Mouse (Mus musculus) CH12F3 (cell line): ENCODE measurements around the gene Mmp9.

Experiments used
- in situ Hi-C: fragments of 300-500 bp; cut with MboI; formaldehyde crosslinking; loops from 2 replicates; pipeline ENCODE4 v1.14.3; 2020; ENCODE audit warnings: low sequenced_read_pairs

The Mmp9 gene

DNA sequence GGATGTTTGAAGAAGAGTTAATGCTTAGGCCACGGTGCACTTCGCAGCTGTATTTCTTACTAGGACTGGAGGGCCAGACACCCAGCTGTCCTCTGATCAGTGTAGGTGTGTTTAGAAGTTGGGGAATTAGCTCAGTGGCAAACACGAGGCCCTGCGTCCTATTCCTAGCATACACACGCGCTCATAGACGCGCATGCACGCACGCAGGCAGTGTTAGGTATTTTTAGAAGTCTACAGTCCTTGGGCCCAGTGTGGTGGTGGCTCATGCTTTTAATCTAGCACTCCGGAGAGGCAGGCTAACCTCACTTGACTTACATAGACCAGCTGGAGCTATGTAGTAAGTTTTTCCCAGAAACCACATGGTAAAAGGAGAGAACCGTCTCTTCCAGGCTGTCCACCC lies 28.4 kb upstream of the Mmp9 start:
- in situ Hi-C loops = no loop called here

DNA sequence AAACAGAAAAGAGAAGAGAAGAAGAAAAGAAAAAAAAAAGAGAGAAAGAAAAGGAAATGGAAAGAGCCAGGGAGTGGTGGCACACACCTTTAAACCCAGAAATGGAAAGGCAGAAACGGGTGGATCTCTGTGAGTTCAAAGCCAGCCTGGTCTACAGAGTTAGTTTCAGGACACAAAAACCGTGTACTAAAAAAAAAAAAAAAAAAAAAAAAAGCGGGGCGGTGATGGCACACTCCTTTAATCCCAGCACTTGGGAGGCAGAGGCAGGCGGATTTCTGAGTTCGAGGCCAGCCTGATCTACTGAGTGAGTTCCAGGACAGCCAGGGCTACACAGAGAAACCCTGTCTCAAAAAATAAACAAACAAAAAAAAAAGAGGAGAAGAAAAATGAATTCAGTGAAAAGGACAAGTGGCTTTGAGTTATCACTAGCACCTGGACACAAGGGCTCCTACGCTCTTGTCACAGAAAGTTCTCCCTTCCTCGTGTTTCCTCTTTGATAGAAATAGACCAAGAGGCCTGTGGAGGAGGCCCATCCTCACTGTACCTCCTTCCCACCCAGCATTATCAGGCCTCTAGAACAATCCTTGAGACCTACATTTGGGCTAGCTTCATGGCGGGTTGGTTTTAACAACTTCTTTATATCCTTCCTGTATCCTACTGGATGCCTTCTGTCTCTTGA lies 27.7 kb upstream of the Mmp9 start:
- in situ Hi-C loops = no loop called here

DNA sequence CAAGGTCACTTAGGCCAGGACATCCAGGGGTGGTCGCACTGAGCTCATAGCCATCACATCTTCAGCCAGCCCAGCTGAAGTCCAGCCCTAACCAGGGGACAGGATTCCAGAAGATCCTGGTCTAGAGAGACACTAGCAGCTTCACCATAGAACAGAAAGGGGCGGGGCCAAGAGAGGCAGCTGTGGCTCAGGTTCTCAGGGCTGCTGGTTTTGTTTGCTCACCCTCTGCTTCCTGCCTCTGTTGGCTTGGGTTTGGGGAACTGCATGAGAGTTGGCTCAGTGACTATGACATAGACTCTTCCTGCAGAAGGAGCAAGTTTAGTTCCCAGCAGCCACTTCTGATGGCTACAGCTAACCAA lies 27.2 kb upstream of the Mmp9 start:
- in situ Hi-C loops = no loop called here

DNA sequence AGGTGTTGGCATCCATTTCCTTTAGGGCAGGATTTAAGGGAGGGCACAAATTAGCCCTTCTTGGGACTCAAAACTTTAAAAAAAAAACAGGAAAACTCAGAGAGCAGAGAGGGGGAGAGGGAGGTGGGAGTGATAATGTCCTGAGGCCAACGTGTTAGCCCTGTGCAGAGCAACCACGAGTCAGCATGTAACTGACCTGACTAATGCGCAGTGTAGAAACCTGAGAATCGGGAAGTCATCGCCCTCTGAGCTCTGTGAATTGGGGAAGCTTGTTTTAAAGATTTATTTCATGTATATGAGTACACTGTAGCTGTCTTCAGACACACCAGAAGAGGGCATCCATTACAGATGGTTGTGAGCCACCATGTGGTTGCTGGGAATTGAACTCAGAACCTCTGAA lies 23.8 kb upstream of the Mmp9 start:
- in situ Hi-C loops = no loop called here

DNA sequence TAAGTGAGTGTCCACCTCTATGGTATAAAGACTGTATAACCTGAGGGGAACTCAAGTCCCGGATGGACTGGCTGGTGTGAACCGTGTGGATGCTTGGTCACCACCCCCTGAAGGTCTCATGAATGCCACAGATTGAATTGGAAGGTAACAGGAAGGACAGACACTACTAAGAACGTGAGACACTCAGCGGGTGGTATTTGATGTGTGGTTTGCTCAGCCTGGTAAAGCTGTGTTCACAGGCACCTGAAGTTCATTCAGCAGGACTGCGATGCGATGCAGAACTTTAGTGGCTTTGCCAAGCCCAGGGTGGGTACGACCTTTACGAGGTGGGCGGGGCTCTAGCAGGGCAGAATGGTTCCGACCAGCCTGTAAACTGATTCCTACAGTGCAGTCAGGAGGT lies 23.2 kb upstream of the Mmp9 start:
- in situ Hi-C loops = no loop called here

DNA sequence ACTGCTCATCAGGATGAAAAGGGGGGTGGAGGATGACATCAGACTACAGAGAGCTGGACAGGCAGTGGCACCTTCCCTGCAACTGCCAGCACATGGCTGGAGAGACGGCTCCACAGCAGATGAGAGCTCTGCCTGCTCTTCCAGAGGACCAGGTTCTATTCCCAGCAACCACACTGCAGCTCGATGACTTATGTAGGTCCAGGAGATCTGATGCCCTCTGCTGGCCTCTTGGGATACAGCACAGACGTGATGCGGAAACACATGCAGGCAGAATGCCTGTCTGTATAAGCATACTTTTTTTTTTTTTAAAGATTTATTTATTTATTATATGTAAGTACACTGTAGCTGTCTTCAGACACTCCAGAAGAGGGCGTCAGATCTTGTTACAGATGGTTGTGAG lies 22.3 kb upstream of the Mmp9 start:
- in situ Hi-C loops = no loop called here

DNA sequence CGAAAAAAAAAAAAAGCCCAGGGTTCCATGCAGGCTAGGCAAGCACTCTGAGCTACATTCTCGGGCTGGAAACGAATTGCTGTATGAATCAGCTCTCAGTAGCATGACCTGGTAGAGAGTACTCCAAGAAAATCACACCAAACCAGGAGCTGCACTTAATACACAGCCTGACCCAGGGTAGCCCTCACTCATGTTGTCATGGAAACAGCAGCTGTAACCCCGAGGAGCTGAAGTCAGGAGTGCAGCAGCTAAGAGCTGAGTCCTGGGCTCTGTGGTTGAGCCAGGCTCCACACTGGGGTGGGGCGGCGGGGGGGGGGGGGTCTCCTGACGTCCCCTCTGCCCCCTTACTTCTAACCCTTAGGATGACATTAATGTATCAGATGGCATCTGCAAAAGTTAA lies 18.6 kb upstream of the Mmp9 start:
- in situ Hi-C loops = no loop called here

DNA sequence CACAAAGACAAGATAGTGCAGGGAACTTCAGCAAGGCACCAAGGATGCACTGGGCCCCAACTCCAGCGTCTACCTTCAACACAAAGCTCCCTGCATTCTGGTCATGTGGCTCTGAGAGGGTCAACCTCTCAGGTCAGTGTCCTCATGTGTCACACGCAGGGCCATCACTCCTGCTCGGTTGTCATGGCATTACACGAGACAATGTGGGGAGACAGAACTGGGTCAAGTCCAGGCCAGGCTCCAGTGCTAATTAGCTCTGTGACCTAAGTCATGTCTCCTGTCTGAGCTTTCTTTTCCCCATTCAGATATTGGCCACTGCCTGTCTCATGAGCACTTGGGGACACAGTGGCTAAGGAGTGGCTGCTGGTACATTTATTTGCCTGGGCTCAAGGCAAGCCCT lies 17.3 kb upstream of the Mmp9 start:
- in situ Hi-C loops = no loop called here

DNA sequence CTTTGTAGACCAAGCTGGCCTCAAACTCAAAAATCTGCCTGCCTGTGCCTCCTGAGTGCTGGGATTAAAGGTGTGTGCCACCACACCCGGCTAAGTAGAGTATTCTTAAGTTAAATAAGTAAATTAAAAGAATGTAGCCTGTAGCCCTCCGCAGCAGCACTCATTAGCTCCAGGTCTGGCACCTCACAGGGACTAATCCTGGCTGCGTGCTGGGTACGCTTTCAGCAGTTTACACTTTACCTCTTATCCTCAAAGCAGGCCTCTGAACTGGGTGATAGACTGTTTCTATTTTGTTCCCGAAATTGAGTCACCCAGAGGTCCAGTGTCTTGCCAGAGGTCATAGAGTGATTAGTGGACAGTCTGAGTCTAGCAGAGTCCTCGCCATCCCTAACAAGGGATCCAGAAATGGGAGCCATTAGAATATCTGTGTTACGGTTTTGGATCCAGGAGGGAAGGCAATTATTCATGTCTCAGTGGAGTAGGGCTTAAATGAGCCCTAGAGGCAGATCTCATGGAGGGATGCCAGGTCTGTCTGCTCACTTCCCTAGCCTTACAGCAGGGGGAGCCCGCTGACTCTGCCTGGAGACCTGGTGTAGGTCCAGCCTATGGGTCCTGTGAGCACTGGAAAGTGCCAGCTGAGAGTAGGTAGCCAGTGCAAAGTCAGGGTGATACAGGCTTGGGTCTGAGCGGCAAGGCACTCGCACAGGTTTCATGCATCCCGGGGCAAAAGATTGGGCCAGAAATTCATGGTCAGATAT lies 16.3 kb upstream of the Mmp9 start:
- in situ Hi-C loops = no loop called here

DNA sequence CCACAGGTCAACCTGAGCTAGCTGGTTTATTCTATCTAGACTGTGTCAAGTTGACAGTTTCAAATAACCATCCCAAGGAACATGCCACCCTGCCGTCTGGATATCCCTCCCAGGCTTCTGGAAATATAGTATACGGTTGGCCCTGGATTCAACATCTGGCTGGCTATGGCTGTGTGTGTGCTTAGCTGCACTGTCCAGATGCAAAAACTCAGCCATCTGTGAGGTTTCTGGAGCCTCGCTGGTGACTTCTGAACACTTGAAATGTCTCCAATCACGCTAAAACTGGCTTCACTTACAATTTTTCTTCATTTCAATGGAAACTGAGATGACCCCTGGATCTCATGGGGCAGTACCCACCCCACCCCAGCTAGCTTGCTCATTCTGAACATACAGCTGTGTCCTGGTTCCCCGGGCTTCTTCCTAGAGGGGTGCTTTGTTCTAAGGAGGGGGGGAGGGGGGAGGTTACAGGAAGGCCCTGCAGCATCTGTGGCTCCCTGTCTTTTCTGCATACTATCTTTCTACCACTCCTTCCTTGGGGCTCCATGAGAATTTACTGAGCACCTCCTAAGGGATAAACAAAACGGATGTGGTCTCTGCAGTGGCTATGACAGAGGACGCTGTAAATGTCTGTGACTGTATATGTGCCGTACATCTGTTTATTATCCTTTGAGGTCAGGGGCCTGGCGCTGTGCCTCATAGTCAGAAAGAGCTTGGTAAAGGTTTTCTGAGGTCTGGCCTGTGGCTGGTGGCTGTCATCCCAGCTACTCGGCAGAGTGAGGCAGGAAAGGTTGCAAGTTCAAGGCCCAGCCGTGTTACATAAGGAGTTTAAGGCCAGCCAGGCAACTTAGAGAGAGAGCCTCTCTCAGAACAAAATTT lies 9.6 kb upstream of the Mmp9 start:
- in situ Hi-C loops = no loop called here

DNA sequence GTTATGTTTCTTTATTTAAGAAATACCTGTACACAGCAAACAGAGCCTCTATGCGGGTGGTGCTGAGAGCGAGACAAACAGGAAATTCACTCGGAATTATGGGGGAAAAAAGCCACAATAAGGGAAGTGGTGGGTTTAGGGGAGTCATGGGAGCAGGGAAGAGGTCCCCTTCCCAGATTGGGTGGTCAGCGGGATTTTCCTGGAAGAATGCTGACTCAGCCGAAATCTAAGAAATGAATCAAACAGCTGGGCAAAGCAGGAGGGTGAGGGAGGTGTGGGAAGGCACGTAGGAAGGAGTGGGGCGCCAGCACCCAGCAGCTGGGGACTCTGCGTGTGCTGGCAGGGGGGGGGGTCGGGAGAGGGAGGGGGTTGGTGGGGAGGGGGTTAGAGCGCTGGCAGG lies 7.0 kb upstream of the Mmp9 start:
- in situ Hi-C loops = no loop called here

DNA sequence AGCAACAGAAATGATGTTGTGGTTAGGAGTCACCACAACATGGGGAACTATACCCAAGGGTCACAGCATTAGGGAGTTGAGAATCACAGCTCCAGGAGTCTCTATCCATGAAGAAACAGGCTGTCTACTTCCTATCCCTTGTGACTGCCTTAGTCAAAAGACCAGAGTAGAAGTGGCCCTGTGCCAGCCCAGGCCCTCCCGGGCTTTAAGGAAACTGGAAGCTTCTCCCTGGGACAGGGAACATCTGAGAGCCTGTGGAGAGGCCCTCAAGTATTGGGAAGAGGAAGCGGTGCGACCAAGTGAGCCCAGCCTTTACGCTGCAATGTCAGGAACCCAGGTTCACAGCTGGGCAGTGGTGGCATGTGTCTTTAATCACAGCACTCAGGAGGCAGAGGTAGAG lies 4.6 kb upstream of the Mmp9 start:
- in situ Hi-C loops = no loop called here

DNA sequence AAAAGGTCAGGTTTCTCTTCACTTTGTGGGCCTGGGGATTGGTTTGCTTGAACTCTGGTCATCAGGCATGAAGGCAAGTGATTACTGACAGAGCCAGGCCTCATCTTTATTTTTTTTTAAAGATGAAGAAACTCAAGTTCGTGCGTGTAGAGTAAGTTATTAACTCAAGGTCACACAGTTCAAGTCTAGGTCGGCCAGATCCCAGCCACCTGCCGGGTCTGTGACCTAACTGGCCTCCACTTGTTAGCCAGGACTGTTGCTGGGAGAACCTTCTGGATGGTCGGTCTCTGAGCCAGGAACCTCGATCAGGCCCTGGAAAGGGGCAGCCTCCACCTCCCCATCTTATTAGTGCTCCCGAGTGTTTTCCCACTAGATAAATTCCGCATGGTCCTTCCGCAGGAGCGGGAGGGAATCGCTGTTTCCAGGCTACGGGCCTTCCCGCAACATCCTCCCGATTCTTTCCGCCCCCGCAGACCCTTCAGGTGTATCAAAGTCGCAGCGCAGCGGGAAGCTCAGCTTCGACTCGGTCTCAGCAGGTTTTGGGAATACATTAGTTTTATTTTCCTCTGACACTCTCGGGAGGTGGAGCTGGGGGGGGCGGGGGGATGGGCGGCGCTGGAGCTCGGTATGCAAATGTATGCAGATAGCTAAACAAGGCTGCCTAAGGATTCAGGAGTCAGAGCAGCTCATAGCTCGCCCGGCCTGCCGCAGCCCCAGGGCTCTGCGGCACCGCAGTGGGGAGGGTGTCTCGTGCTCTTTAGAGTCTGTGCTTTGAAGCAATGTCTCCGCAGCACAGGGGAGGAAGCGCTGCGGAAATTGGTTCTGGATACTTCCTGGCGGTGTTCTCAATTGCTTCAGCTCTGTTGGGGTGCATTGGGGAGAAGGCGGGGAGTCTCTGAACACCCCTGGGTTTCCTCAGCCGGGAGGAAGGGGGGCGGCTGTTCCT lies 2.2 kb upstream of the Mmp9 start:
- in situ Hi-C loops = no loop called here

DNA sequence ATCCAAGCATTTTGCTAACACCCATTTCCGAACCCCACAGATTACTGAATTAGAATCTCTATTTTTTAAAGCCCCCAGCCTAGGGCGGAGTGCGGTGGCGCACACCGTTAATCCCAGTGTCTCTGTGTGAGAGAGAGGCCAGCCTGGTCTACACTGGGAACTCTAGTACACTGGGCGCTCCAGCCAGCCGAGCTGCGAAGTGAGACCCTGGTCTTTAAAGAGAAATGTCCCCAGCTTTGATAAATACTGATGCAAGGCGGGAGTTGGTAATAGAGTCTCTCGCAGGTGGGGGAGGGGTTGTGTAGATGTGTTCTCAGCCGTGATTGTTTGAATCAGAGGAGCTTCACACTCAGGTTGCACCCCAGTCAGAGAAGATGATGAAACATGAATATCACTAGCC lies 1.5 kb upstream of the Mmp9 start:
- in situ Hi-C loops = no loop called here

DNA sequence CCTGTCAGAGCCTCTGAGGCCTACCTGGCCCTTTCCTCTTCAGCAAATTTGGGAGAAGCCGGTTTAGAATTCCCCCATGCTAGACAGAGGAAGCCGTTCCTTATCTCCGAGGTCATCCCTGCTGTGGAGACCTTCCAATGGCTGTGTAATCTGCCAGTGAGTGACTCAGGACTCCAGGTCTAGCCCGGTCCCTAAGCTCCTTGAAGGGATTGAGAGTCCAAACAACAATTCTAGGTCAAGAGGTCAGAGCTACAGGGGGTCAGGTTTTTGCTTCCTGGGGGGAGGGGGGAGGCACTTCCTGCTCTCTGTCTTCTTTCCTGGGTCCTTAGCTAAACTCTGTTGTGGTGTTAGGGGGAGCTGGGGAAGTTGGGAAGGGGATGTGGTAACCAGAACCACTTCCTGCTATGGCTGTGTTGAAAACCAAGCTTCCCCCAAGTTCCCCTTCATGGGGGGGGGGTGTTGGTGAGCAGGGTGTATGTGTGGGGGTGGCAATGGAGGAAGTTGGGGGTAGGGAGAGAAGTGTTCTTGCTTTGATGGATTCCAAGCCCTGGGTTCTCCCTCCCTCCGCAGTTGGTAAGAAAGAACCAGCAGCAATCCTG lies 2.2 kb downstream of the Mmp9 start:
- in situ Hi-C loops = no loop called here

DNA sequence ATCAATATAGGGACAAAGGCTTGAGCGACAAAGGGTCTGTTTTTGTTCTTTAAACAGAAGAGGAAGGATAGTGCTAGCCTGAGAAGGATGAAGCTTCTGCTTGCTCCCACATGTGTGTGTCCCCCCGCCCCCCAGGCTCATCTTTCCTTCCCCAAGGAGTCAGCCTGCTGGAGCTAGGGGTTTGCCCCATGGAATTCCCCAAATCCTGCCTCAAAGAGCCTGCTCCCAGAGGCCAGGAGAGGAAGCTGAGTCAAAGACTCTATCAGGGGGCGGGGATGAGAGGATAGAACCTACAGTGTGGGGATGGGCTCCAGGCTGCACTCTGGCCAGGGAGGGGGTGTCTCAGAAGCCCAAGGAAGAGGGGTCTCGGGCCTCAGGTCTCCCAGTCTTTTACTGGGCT lies 6.9 kb downstream of the Mmp9 start:
- in situ Hi-C loops = no loop called here

DNA sequence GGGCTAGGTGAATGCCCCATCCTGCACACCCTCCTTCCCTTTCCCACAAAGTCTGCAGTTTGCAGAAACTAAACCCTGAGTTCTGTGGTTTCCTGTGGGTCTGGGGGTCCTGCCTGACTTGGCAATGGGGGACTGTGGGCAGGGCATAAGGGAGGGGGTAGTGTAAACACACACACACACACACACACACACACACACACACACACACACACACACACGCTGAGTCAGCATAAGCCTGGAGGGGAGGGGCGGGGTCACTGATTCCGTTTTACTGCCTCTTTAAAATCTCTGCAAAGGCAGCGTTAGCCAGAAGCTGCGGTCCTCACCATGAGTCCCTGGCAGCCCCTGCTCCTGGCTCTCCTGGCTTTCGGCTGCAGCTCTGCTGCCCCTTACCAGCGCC lies 7.3 kb downstream of the Mmp9 start:
- in situ Hi-C loops = no loop called here

DNA sequence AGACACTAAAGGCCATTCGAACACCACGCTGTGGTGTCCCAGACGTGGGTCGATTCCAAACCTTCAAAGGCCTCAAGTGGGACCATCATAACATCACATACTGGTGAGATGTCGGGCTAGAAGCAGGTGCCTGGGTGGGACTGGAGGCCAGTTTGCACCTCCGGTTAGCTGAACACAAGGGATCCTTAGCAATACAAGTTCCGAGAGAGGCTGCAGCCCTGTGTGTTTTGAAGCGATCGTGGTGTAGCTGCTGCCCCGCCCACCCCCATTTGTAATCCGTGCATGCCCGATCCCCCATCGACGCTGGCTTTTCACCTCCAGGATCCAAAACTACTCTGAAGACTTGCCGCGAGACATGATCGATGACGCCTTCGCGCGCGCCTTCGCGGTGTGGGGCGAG lies 8.4 kb downstream of the Mmp9 start:
- in situ Hi-C loops = no loop called here

DNA sequence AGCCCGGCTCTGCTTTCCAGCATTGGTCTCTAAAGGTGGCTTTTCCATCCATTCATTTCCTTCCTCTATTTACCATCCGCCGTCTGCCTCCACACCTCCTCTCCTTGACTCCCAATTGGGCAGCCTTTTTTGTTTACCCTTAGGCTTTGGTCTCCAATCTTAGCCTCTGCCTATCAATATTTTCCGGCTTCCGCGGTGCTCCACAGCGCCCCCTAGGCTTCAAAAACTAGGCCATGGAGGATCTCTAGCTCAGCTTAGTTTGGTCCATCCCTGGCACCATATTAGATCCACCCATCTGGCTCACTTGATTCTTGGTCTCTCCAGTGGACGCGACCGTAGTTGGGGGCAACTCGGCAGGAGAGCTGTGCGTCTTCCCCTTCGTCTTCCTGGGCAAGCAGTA lies 9.9 kb downstream of the Mmp9 start:
- in situ Hi-C loops = loop anchor here (25.0 kb wide), 1 partner anchor 312 kb away; no protein-coding TSS in a partner anchor

DNA sequence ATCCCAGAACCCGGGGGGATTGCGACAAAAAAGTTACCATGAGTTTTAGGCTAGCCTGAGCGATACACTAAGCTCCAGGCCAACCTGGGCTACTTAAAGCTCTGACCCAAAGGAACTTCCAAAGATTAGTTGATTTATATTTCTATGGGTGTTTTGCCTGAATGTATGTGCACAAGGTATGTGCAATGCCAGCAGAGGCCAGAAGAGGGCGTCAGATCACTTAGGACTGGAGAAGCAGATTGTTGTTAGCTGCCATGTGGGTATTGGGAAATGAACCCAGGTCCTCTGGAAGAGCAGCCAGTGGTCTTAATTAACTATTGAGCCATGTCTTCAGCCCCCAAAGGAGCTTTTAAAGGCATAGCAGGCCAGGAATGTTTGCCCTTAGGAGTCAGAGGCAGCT lies 11.2 kb downstream of the Mmp9 start:
- in situ Hi-C loops = loop anchor here (25.0 kb wide), 1 partner anchor 311 kb away; no protein-coding TSS in a partner anchor
